Mouse (Mus musculus): ENCODE measurements around the gene F2rl3.

The F2rl3 gene

GRCm38 (mm10) chr8:72762306-72762705 is 626 bp downstream of the F2rl3 start:
- no peak for DNase-seq (ENCODE audit: low spot score in 2 of 2)

GRCm38 (mm10) chr8:72765696-72766095 is 4.0 kb downstream of the F2rl3 start:
- DNase-seq (ENCODE audit: low spot score in 2 of 2): no peak

- no peak for DNase-seq (ENCODE audit: low spot score in 2 of 2)
Measured at GRCm38 (mm10) chr8:72766777-72767176, 5.1 kb downstream of the F2rl3 start.

GRCm38 (mm10) chr8:72777797-72778196 is 16.1 kb downstream of the F2rl3 start:
- DNase-seq (ENCODE audit: low spot score in 2 of 2): no peak

- no peak for DNase-seq (ENCODE audit: low spot score in 2 of 2)
Measured at GRCm38 (mm10) chr8:72780644-72781043, 19.0 kb downstream of the F2rl3 start.

GRCm38 (mm10) chr8:72801583-72801982 is 39.9 kb downstream of the F2rl3 start:
- no peak for DNase-seq (ENCODE audit: low spot score in 2 of 2)

- no peak for DNase-seq (ENCODE audit: low spot score in 2 of 2)
Measured at GRCm38 (mm10) chr8:72812690-72813089, 51.0 kb downstream of the F2rl3 start.

Measured in urinary bladder, postnatal 4 days (tissue).